Mouse (Mus musculus): ENCODE measurements at regions not wholly inside any gene's neighbourhood (a gene's known extent, or its start where the extent isn't known, plus 50 kb on each side); places are given as distances from the start of the nearest gene placed in this dataset.

DNA sequence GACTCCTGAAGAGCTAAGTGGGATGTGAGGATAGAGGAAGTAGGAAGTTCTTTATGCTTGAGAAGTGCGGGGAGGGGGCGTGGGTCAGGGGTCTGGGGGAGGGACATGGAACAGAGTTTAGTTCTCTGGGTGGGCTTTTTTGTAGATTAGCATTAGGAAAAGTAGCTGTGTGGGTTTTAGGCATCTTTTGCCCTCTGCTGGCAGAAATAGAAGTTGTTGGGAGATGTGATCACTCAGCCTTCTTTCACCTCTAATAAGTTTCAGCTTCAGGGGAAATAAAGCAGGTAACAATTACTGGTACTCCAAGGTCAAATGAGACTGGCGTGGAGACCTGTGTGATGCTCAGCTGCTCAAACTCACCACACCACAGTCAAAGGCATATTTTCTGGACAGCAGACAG, 672.5 kb upstream of the 2610301B20Rik start:
- no peak for TF ChIP-seq POLR2A (IDR thresholded peaks at IDR 0.05; ENCODE audit: low read depth, low read length)
- no peak for TF ChIP-seq CTCF (IDR thresholded peaks at IDR 0.05; ENCODE audit: extremely low read depth, insufficient read length, insufficient replicate concordance, low read depth, low read length)
